Comparison of ENCODE assay signal across 24 mouse cellular contexts in genomic region chr10:26878924-26879600, GRCm38 (mm10).
DNase-seq lines count a peak whose midpoint lies in the region; ATAC-seq lines count a peak whose summit lies in the region.
"Had no signal": no experiment of that assay in that cellular context is flagged by ENCODE, and none has a peak within 500 bp of the region (broad histone marks: within the 10 kb centered on the region; RNA-seq: fewer than 3 reads in every experiment).

No protein-coding gene starts in this region.

- no peak overlapping the region for H3K4me2 ChIP-seq in embryonic facial prominence, embryonic 14.5 days (ENCODE audit: low read depth, low read length)
- H3K4me2 ChIP-seq in heart, embryonic 16.5 days (ENCODE audit: low read depth, low read length) = no peak overlapping the region
- no peak overlapping the region for H3K4me2 ChIP-seq in limb, embryonic 15.5 days
- H3K4me2 ChIP-seq: liver, embryonic 15.5 days; lung, embryonic 15.5 days; neural tube, embryonic 13.5 days had no signal

- peak; percentile 32 for DNase-seq in embryonic facial prominence, embryonic 14.5 days (ENCODE audit: low spot score)
- DNase-seq in embryonic facial prominence, embryonic 10.5 days (ENCODE audit: low spot score) = no peak
- no peak for DNase-seq in heart, postnatal 14 days
- DNase-seq in thymus, postnatal 10 days (ENCODE audit: low spot score in 2 of 2) = no peak
- DNase-seq in kidney, adult 11 months = no peak
- DNase-seq: adrenal gland, postnatal 36 days; cerebellum, adult 9-11 months; kidney, adult 18-20 months; kidney, postnatal 4 days; lung, postnatal 36 days; midbrain, embryonic 14.5 days; retina, postnatal 1 day; right cerebral cortex, postnatal 25 days; spleen, adult 18-20 months; thymus, postnatal 14 days had no signal

- no peak overlapping the region for H3K4me3 ChIP-seq in embryonic facial prominence, embryonic 14.5 days (ENCODE audit: low read depth, low read length)
- H3K4me3 ChIP-seq in embryonic facial prominence, embryonic 10.5 days = no peak overlapping the region
- no peak overlapping the region for H3K4me3 ChIP-seq in heart, embryonic 16.5 days (ENCODE audit: low read length)
- H3K4me3 ChIP-seq in limb, embryonic 15.5 days = no peak overlapping the region
- H3K4me3 ChIP-seq: hindbrain, embryonic 10.5 days; liver, embryonic 15.5 days; lung, embryonic 15.5 days; megakaryocyte, embryonic 14.5 days; neural tube, embryonic 13.5 days had no signal

- WGBS in embryonic facial prominence, embryonic 14.5 days = 70% methylated on average over 9 of the region's 9 CpGs
- WGBS in embryonic facial prominence, embryonic 10.5 days = 83% methylated on average over 9 of the region's 9 CpGs
- 42% methylated on average over 9 of the region's 9 CpGs for WGBS in heart, embryonic 16.5 days
- 46% methylated on average over 9 of the region's 9 CpGs for WGBS in limb, embryonic 15.5 days

- peak; percentile 62 for ATAC-seq in embryonic facial prominence, embryonic 14.5 days (ENCODE audit: low read depth)
- ATAC-seq in heart, embryonic 16.5 days (replicated peaks; ENCODE audit: extremely low read depth, insufficient read depth, low FRiP score) = peak; percentile 69; the same call in 1 of the 2 replicates
- peak; percentile 41 for ATAC-seq in CD4-positive, CD25-positive, alpha-beta regulatory T cell, adult 4 months
- ATAC-seq in limb, embryonic 15.5 days (ENCODE audit: insufficient number of reproducible peaks, low FRiP score, low TSS enrichment, low read depth) = no peak
- ATAC-seq: hindbrain, postnatal 0 days had no signal

- no peaks in the 10 kb centered on the region for H3K36me3 ChIP-seq in embryonic facial prominence, embryonic 14.5 days (ENCODE audit: control insufficient read depth, insufficient read depth, low read length)
- H3K36me3 ChIP-seq in embryonic facial prominence, embryonic 10.5 days (replicated peaks) = no peaks in the 10 kb centered on the region
- peaks cover 6% of the 10 kb centered on the region; the same call in 1 of the 2 replicates for H3K36me3 ChIP-seq in heart, embryonic 16.5 days (ENCODE audit: control insufficient read depth, insufficient read depth)
- H3K36me3 ChIP-seq in limb, embryonic 15.5 days = no peaks in the 10 kb centered on the region
- H3K36me3 ChIP-seq: hindbrain, embryonic 10.5 days; liver, embryonic 15.5 days; lung, embryonic 15.5 days; neural tube, embryonic 13.5 days had no signal

- no peaks in the 10 kb centered on the region for H3K27me3 ChIP-seq in embryonic facial prominence, embryonic 14.5 days (replicated peaks; ENCODE audit: control insufficient read depth, insufficient read depth, low read length)
- no peaks in the 10 kb centered on the region for H3K27me3 ChIP-seq in embryonic facial prominence, embryonic 10.5 days (replicated peaks; ENCODE audit: low read depth, poor library complexity, severe bottlenecking)
- H3K27me3 ChIP-seq in heart, embryonic 16.5 days (ENCODE audit: control insufficient read depth, insufficient read depth, low read length) = no peaks in the 10 kb centered on the region
- no peaks in the 10 kb centered on the region for H3K27me3 ChIP-seq in limb, embryonic 15.5 days
- H3K27me3 ChIP-seq: liver, embryonic 15.5 days; lung, embryonic 15.5 days; megakaryocyte, embryonic 14.5 days; neural tube, embryonic 13.5 days had no signal

- H3K9ac ChIP-seq in embryonic facial prominence, embryonic 14.5 days (ENCODE audit: low read depth, low read length) = no peak overlapping the region
- no peak overlapping the region for H3K9ac ChIP-seq in heart, embryonic 16.5 days (ENCODE audit: low read length)
- no peak overlapping the region for H3K9ac ChIP-seq in limb, embryonic 15.5 days
- H3K9ac ChIP-seq: liver, embryonic 15.5 days; lung, embryonic 15.5 days; neural tube, embryonic 13.5 days had no signal

- no peaks in the 10 kb centered on the region for H3K9me3 ChIP-seq in embryonic facial prominence, embryonic 14.5 days (ENCODE audit: control insufficient read depth, low read length)
- no peaks in the 10 kb centered on the region for H3K9me3 ChIP-seq in embryonic facial prominence, embryonic 10.5 days
- no peaks in the 10 kb centered on the region for H3K9me3 ChIP-seq in heart, embryonic 16.5 days (replicated peaks; ENCODE audit: control insufficient read depth, low read length)
- no peaks in the 10 kb centered on the region for H3K9me3 ChIP-seq in limb, embryonic 15.5 days
- H3K9me3 ChIP-seq: hindbrain, embryonic 10.5 days; liver, embryonic 15.5 days; lung, embryonic 15.5 days; megakaryocyte, embryonic 14.5 days; neural tube, embryonic 13.5 days had no signal

- H3K4me1 ChIP-seq in embryonic facial prominence, embryonic 14.5 days (ENCODE audit: control insufficient read depth, insufficient read depth, low read length) = no peaks in the 10 kb centered on the region
- no peaks in the 10 kb centered on the region for H3K4me1 ChIP-seq in embryonic facial prominence, embryonic 10.5 days
- 0 out of 2 replicates have a peak, but pooled peaks cover 2% of the 10 kb centered on the region for H3K4me1 ChIP-seq in heart, embryonic 16.5 days (ENCODE audit: control insufficient read depth, insufficient read depth, low read length)
- H3K4me1 ChIP-seq in limb, embryonic 15.5 days = peaks cover 3% of the 10 kb centered on the region; the same call in 1 of the 2 replicates
- H3K4me1 ChIP-seq: hindbrain, embryonic 10.5 days; liver, embryonic 15.5 days; lung, embryonic 15.5 days; neural tube, embryonic 13.5 days had no signal

- intact Hi-C loops in heart, postnatal 14 days (cut with DNase I) = no loop called here

- no peak overlapping the region for H3K27ac ChIP-seq in embryonic facial prominence, embryonic 14.5 days (replicated peaks; ENCODE audit: low read depth, low read length)
- H3K27ac ChIP-seq in embryonic facial prominence, embryonic 10.5 days (replicated peaks) = no peak overlapping the region
- no peak overlapping the region for H3K27ac ChIP-seq in heart, embryonic 16.5 days (ENCODE audit: low read length)
- H3K27ac ChIP-seq in limb, embryonic 15.5 days = 0 out of 2 replicates have a peak overlapping the region, but pooled peaks have one; percentile 27
- H3K27ac ChIP-seq: hindbrain, embryonic 10.5 days; hindbrain, postnatal 0 days; liver, embryonic 15.5 days; lung, embryonic 15.5 days; neural tube, embryonic 13.5 days had no signal
